Mouse (Mus musculus) hindbrain, embryonic 10.5 days (tissue): ENCODE results near the gene Ppargc1a. TPM values are rescaled to one million over a fixed set of nuclear protein-coding genes. Genes with fewer than 3 reads are reported as not detected.

Source experiments
- DNase-seq: peaks from one replicate; pipeline ENCODE4 v3.0.0-alpha.2; 2017; ENCODE audit warnings: low spot score
- H3K27ac ChIP-seq: fragments of 300-500 bp; sonication (generic); 2 replicates; pipeline ENCODE4 v1.5.1; 2016; ENCODE audit warnings: mild to moderate bottlenecking, moderate library complexity
- H3K27me3 ChIP-seq: fragments of 300-500 bp; sonication (generic); 2 replicates; pipeline ENCODE4 v1.6.1; 2016; ENCODE audit warnings: mild to moderate bottlenecking; ENCODE audit not compliant: poor library complexity, insufficient read depth, severe bottlenecking
- H3K36me3 ChIP-seq: fragments of 300-500 bp; sonication (generic); 2 replicates; pipeline ENCODE4 v1.6.1; 2016; ENCODE audit warnings: mild to moderate bottlenecking, moderate library complexity
- H3K4me1 ChIP-seq: fragments of 300-500 bp; sonication (generic); replicated peaks from 2 replicates; pipeline ENCODE4 v1.6.1; 2016; ENCODE audit warnings: mild to moderate bottlenecking
- H3K4me3 ChIP-seq: fragments of 300-500 bp; sonication (generic); 2 replicates; pipeline ENCODE4 v1.5.1; 2016; ENCODE audit warnings: mild to moderate bottlenecking, moderate library complexity
- H3K9me3 ChIP-seq: fragments of 300-500 bp; sonication (generic); 2 replicates; pipeline ENCODE4 v1.6.1; 2016; ENCODE audit warnings: mild to moderate bottlenecking, moderate library complexity
- WGBS: fragments of 180-500 bp; shearing (Covaris S2); methylation state at CpG from one replicate; pipeline ENCODE4 v1.1.7; 2016; 5-methylcytosine and 5-hydroxymethylcytosine counted together
- polyA plus RNA-seq: library from polyadenylated mRNA; unstranded; fragments of >200 nt; fragmentation: Nextera tagmentation; extraction: Ambion mirVana; gene quantifications from 2 replicates; pipeline ENCODE4 v1.2.1, GENCODE M21; 2016

Ppargc1a gene
- polyA plus RNA-seq, 1 experiment from 2014 or later = 2.1 TPM

DNA sequence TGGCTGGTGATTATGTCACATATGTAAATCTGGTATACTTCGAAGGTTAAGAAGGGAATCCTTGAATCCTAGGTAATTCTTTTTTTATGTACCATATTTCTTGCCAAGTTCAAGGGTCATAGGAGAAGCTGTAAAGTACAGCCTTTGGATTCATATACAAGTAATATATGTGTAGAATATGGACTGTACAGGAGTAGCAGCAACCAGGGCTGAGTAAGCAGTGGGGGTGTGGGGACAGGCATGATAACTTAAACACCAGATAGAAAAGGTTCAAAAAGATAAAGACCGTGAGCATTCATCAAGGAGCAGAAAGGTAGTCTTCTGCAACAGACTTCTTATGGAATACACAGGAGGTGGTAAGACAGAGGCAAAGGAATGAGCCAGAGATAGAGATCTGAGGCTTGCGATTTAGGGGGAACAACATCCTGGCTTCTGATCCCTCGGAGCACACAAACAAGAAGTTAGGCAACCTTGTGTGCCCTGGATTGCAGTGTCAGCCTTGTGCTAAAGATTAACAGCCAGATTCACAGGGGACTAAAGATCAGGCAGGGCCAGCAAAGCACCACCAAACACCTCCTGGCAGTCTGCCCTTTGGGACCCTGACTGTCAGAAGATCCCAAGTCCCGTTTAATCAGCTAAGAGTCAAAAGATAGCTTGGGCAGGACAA is 39.9 kb downstream of the Ppargc1a start:
- Histone ChIP-seq H3K4me3 (no peak overlapping the region), H3K27ac (no peak overlapping the region), H3K4me1 (0 out of 2 replicates have a peak, but pooled peaks cover 4% of the 10 kb centered on the region), H3K27me3 (no peaks in the 10 kb centered on the region), H3K36me3 (no peaks in the 10 kb centered on the region), H3K9me3 (no peaks in the 10 kb centered on the region)
- no peak for DNase-seq
- WGBS = 80% methylated on average over 5 of the region's 5 CpGs

DNA sequence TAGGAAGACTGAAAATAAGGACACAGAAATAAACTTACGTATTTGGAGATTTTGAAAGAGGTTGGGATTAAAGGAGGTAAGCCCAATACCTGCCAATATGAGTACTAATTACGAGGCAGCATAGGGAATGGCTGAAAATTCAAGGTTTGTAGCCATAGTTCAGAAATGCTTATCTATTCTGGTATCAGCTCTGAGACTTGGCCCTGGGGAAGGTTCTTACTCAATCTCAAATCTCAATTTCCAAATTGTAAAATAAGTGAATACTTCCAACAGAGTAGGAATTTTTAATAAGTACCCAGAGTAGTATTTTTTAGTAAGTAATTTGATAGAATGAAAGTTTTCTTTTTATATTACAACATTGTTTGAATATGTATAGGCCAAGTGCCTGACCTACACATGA is 41.7 kb downstream of the Ppargc1a start:
- H3K4me1 ChIP-seq = no peaks in the 10 kb centered on the region
- no peak overlapping the region for H3K27ac ChIP-seq
- no peak overlapping the region for H3K4me3 ChIP-seq
- DNase-seq = no peak
- H3K9me3 ChIP-seq = no peaks in the 10 kb centered on the region
- no peaks in the 10 kb centered on the region for H3K36me3 ChIP-seq
- H3K27me3 ChIP-seq = no peaks in the 10 kb centered on the region
- WGBS = 88% methylated on average over 2 of the region's 2 CpGs

DNA sequence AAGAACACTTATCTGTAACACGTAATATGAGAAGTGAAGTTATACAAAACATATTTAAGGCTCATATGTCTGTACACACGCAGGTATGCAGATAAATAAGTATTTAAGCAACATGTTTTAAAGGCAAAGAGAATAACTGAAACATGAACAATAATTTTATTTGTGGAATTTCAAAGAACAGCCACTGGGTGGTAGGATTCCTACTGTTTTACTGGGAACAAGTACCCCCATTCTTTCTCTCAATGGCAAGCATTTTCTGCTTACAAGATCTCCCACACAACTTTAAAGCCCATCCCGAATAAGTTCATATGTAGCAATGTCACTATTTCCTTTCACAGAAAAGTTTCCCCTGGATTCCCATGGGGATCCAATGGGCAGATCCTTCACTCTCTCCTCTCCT is 46.7 kb downstream of the Ppargc1a start:
- no peak overlapping the region for H3K4me3 ChIP-seq
- H3K27me3 ChIP-seq = no peaks in the 10 kb centered on the region
- H3K4me1 ChIP-seq = no peaks in the 10 kb centered on the region
- WGBS = 88% methylated on average over 3 of the region's 3 CpGs
- no peaks in the 10 kb centered on the region for H3K36me3 ChIP-seq
- DNase-seq = no peak
- H3K9me3 ChIP-seq = no peaks in the 10 kb centered on the region
- H3K27ac ChIP-seq = no peak overlapping the region

DNA sequence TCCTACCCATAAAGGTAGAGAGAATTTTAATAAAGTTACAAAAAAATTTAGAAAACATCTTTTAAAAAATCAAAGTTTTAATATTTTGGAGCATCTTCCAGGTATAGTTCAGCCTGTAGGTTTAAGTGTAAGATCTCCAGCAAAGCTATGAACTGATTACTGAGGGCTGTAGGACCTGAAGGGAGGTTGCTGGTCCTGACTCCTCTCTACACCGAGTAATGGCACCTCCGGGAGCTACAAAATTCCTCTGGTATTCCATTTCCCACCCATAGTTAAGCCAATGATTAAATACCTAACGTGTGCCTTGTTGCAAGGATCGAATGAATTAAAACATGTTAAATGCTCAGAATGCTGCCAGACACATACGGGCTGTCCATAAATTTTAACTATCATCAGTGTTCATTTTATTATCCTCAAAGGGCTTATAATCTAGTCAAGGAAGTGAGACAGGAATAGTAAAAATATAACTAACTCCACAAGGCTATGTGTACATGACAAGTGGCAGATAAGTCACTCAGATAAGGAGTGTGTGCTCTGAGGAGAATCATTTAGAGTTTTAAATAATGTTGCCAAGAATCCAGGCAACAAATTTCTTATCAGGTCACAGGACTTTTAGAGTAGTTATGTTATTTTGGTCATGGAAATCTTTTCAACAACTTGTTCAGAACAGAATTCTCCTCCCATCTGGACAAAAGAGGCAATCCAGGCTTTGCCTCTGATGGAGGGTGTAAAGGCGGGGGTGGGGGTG is 49.9 kb downstream of the Ppargc1a start:
- DNase-seq = no peak
- H3K4me1 ChIP-seq = no peaks in the 10 kb centered on the region
- no peaks in the 10 kb centered on the region for H3K36me3 ChIP-seq
- 90% methylated on average over 6 of the region's 6 CpGs for WGBS
- no peak overlapping the region for H3K4me3 ChIP-seq
- no peaks in the 10 kb centered on the region for H3K9me3 ChIP-seq
- H3K27ac ChIP-seq = no peak overlapping the region
- no peaks in the 10 kb centered on the region for H3K27me3 ChIP-seq

DNA sequence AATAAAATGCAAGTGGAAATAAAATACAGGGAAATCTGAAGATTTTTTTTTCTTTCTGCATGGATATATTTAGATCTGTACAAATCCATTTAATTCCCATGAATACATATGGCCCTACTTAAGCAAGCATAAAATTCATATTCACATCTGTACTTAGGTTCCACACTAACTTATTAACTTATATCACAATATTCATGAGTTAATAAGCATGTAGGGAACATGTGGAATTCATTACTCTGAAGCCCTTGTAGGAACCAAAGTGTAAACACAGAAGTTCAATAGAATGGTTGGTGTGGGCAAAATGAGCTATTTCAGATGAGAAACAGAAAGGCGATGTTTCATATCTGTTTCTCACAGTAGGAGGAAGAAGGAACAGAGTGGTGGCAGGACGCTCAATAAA is 62.9 kb downstream of the Ppargc1a start:
- Histone ChIP-seq H3K27me3 (no peaks in the 10 kb centered on the region), H3K36me3 (no peaks in the 10 kb centered on the region), H3K9me3 (no peaks in the 10 kb centered on the region), H3K4me3 (no peak overlapping the region), H3K27ac (no peak overlapping the region), H3K4me1 (no peaks in the 10 kb centered on the region)
- WGBS = 88% methylated on average over 2 of the region's 2 CpGs
- DNase-seq = no peak

DNA sequence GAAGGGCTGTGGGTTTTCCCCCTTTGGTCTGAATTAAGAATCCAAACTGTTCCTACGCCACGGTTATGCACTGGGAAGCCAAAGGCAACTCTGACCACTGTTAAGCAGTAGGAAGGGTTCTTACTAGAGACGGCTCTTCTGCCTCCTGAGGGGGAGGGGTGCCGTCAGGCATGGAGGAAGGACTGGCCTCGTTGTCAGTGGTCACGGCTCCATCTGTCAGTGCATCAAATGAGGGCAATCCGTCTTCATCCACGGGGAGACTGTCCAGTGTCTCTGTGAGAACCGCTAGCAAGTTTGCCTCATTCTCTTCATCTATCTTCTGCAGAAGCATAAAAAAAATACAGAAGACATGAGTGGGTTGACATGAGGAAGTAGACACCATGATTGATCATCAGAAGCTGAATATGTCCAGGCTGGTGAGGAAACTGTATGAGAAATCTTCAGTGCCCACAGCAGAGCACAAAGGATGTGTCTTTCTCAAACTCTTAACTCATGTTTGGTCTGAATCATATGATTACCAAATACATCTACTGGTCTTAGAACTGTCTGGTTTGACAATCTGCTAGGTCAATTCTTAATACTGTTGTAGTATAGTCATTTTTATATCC is 69.5 kb downstream of the Ppargc1a start:
- DNase-seq = peak; percentile 27
- no peaks in the 10 kb centered on the region for H3K36me3 ChIP-seq
- no peaks in the 10 kb centered on the region; the same call in 1 of the 2 replicates for H3K4me1 ChIP-seq
- H3K27ac ChIP-seq = no peak overlapping the region
- H3K4me3 ChIP-seq = no peak overlapping the region
- H3K9me3 ChIP-seq = no peaks in the 10 kb centered on the region
- no peaks in the 10 kb centered on the region for H3K27me3 ChIP-seq
- WGBS = 58% methylated on average over 9 of the region's 9 CpGs

DNA sequence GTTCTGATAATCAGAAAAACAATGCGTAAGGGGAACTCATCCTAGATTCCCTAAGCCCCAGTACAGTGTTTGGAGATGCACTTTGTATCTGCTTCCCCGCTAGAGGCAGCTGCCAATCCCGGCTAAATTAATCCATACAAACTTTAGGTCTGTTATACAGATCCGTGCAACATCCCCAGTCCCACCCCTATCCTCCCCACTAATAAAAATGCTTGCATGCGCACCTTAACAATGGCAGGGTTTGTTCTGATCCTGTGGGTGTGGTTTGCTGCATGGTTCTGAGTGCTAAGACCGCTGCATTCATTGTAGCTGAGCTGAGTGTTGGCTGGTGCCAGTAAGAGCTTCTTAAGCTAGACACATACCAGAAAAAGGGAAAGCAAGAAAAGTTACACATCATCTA is 72.1 kb downstream of the Ppargc1a start:
- H3K9me3 ChIP-seq = no peaks in the 10 kb centered on the region
- no peaks in the 10 kb centered on the region for H3K27me3 ChIP-seq
- no peaks in the 10 kb centered on the region; the same call in 1 of the 2 replicates for H3K4me1 ChIP-seq
- 78% methylated on average over 6 of the region's 6 CpGs for WGBS
- H3K27ac ChIP-seq = no peak overlapping the region
- DNase-seq = no peak
- H3K36me3 ChIP-seq = no peaks in the 10 kb centered on the region
- H3K4me3 ChIP-seq = no peak overlapping the region

DNA sequence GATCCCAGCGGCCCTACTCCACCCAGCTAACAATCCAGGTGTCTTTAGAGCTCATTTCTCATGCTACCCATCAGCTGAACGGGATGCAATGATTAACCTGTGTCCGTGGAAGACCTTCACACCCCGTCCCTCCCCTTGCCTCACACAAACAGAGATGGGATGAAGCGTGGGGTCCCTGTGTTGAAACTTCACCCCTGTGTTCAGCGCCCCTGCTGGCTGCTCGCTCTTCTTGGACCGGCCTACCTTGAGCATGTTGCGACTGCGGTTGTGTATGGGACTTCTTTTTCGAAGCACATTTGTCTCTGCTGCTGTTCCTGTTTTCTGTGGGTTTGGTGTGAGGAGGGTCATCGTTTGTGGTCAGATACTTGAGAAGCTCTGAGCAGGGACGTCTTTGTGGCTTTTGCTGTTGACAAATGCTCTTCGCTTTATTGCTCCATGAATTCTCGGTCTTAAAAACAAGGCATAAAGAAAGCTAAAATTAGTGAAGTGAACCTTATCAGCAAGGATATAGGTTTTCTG is 73.1 kb downstream of the Ppargc1a start:
- no peak for DNase-seq
- H3K4me1 ChIP-seq = no peaks in the 10 kb centered on the region; the same call in 1 of the 2 replicates
- H3K4me3 ChIP-seq = no peak overlapping the region
- no peaks in the 10 kb centered on the region for H3K9me3 ChIP-seq
- 81% methylated on average over 15 of the region's 15 CpGs for WGBS
- no peak overlapping the region for H3K27ac ChIP-seq
- H3K36me3 ChIP-seq = no peaks in the 10 kb centered on the region
- H3K27me3 ChIP-seq = no peaks in the 10 kb centered on the region

DNA sequence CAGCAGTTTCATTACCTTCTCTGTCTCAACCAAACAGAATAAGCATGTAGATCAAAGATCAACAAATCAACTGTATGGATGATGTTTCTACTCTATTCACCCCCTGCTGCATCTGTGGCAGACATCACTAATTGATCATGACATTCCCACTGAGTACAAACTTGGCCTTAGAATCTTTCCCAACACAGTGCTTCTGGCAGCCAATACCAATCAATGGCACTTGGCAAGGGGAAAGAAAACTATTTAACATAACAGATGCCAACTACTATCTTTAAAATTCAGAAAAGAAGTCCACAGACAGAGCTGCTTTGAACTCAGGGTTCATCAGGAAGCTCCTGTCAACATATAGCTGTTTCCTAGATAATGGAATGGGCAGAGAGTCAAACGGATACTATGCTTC is 83.8 kb downstream of the Ppargc1a start:
- Histone ChIP-seq H3K4me3 (no peak overlapping the region), H3K27ac (no peak overlapping the region), H3K27me3 (no peaks in the 10 kb centered on the region), H3K9me3 (no peaks in the 10 kb centered on the region), H3K36me3 (no peaks in the 10 kb centered on the region), H3K4me1 (peaks cover 6% of the 10 kb centered on the region; the same call in 1 of the 2 replicates)
- WGBS = 60% methylated on average over 1 of the region's 1 CpGs
- DNase-seq = no peak

DNA sequence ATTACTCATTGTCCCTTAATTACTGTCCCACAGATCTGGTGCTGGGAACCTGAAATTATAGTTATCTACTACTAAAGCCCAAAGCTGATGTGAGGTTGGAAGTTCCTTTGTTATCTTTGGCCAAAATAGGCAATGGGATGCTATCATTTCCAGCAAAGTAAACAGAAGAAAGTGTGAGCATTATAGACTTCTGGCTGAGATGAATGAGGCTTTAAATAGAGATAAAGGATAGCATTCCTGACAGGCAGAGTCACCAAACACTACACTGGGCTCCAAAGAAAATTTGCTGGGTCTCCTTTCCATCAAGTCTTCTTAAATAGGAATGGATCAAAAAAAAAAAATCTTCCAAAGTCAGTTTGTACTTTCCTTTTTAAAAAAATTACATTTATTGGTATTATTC is 87.7 kb downstream of the Ppargc1a start:
- no peak for DNase-seq
- H3K4me1 ChIP-seq = peaks cover 13% of the 10 kb centered on the region; the same call in 1 of the 2 replicates
- no peak overlapping the region for H3K27ac ChIP-seq
- H3K9me3 ChIP-seq = no peaks in the 10 kb centered on the region
- H3K36me3 ChIP-seq = no peaks in the 10 kb centered on the region
- no peaks in the 10 kb centered on the region; the same call in 1 of the 2 replicates for H3K27me3 ChIP-seq
- H3K4me3 ChIP-seq = no peak overlapping the region

DNA sequence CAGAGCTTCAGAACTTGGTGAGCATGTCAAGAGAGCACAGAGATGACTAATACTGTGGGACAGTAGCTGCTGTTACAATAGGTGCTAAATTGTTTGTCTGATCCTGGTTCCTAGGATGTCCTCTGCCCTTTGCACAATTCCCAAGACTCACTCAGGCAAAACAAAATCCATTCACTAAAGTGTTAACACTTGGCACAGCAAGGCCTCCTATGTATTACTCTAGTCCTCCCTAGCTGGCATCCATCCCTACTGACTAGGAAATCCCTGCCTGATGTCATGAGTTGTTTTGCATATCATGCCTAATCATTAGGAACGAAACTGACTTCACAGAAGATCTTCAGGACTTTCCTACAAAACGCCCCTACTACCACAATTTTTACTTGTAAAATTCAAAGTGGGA is 88.1 kb downstream of the Ppargc1a start:
- H3K4me1 ChIP-seq = peaks cover 13% of the 10 kb centered on the region; the same call in 1 of the 2 replicates
- H3K36me3 ChIP-seq = no peaks in the 10 kb centered on the region
- no peak overlapping the region for H3K4me3 ChIP-seq
- H3K9me3 ChIP-seq = no peaks in the 10 kb centered on the region
- DNase-seq = no peak
- H3K27ac ChIP-seq = no peak overlapping the region
- no peaks in the 10 kb centered on the region; the same call in 1 of the 2 replicates for H3K27me3 ChIP-seq
- WGBS = 82% methylated on average over 2 of the region's 2 CpGs

DNA sequence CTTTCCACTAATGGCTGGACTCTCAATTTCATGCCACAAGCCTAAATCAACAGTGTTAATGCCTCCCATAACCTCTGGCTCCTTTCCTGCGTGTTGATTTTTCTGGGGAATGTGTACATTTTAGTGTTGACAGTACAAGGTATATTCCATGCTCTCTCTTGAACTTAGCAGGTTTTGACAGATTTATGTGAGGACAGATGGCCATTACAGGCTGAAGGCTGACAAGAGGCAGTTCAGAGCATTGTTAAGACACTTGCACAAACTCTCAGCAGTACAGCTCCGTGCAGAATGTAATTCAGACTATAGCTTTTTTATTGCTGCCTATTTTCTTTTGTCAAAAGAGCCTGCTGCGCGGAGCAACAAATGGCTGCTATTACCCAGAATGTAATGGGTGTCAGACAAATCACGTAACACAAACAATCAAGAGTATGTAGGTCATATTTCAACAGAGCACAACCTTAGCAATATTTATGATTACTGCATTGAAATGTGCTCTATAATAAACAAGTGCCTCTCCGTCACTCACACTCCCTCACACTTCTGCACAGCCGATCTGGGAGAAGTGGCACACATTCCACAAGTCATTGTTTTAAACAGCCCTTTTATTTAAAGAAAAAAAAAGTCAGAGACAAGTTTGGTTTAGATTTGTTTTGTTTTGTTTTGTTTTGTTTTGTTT is 89.1 kb downstream of the Ppargc1a start:
- peaks cover 13% of the 10 kb centered on the region; the same call in 1 of the 2 replicates for H3K4me1 ChIP-seq
- H3K4me3 ChIP-seq = no peak overlapping the region
- H3K27me3 ChIP-seq = no peaks in the 10 kb centered on the region; the same call in 1 of the 2 replicates
- WGBS = 41% methylated on average over 7 of the region's 7 CpGs
- peaks cover under 1% of the 10 kb centered on the region; the same call in 1 of the 2 replicates for H3K9me3 ChIP-seq
- H3K27ac ChIP-seq = no peak overlapping the region
- H3K36me3 ChIP-seq = 0 out of 2 replicates have a peak, but pooled peaks cover 5% of the 10 kb centered on the region
- no peak for DNase-seq
